Mouse (Mus musculus): ENCODE measurements around the gene Tom1l1.

- TF ChIP-seq CTCF (IDR thresholded peaks at IDR 0.05) = no peak
- no peak for TF ChIP-seq EP300 (IDR thresholded peaks at IDR 0.05)
Measured at GRCm38 (mm10) chr11:90665161-90665560, 23.0 kb downstream of the Tom1l1 start.
